Mouse (Mus musculus) intestine, postnatal 0 days (tissue): ENCODE results near the gene Bdh2. TPM values are rescaled to one million over a fixed set of nuclear protein-coding genes. Genes with fewer than 3 reads are reported as not detected.

ENCODE experiments used
- ATAC-seq: fragments of 200-750 bp; cut with Nextera tagmentation; 2 replicates; pipeline ENCODE4 v1.8.0; 2017; ENCODE audit warnings: mild to moderate bottlenecking, moderate TSS enrichment, moderate library complexity
- H3K27ac ChIP-seq: fragments of 300-500 bp; sonication (generic); 2 replicates; pipeline ENCODE4 v1.5.1; 2014; ENCODE audit warnings: mild to moderate bottlenecking, low read depth, low read length, moderate library complexity
- H3K27me3 ChIP-seq: fragments of 300-500 bp; sonication (generic); replicated peaks from 2 replicates; pipeline ENCODE4 v1.6.1; 2014; ENCODE audit warnings: low read length, mixed read lengths; ENCODE audit not compliant: control insufficient read depth, insufficient read depth
- H3K36me3 ChIP-seq: fragments of 300-500 bp; sonication (generic); 2 replicates; pipeline ENCODE4 v1.6.1; 2014; ENCODE audit warnings: mild to moderate bottlenecking, moderate library complexity; ENCODE audit not compliant: control insufficient read depth, insufficient read depth
- H3K4me1 ChIP-seq: fragments of 300-500 bp; sonication (generic); replicated peaks from 2 replicates; pipeline ENCODE4 v1.6.1; 2014; ENCODE audit warnings: antibody characterized with exemption, low read length, mixed read lengths; ENCODE audit not compliant: control insufficient read depth, insufficient read depth
- H3K4me2 ChIP-seq: fragments of 300-500 bp; sonication (generic); replicated peaks from 2 replicates; pipeline ENCODE4 v1.6.1; 2014; ENCODE audit warnings: low read depth, mild to moderate bottlenecking, moderate library complexity
- H3K4me3 ChIP-seq: fragments of 300-500 bp; sonication (generic); 2 replicates; pipeline ENCODE4 v1.5.1; 2014; ENCODE audit warnings: low read depth, low read length
- H3K9ac ChIP-seq: fragments of 300-500 bp; sonication (generic); 2 replicates; pipeline ENCODE4 v1.6.1; 2014; ENCODE audit warnings: mild to moderate bottlenecking, low read depth, low read length
- H3K9me3 ChIP-seq: fragments of 300-500 bp; sonication (generic); 2 replicates; pipeline ENCODE4 v1.6.1; 2016; ENCODE audit warnings: mixed run types; ENCODE audit not compliant: control insufficient read depth
- CTCF ChIP-seq: sonication (generic); IDR thresholded peaks from 2 replicates; pipeline ENCODE4 v1.5.1; 2016; ENCODE audit warnings: low read depth, mild to moderate bottlenecking, control low read depth, antibody characterized with exemption, moderate library complexity
- WGBS: fragments of 180-500 bp; shearing (Covaris S2); extraction: QIAGEN DNeasy Blood & Tissue Kit; methylation state at CpG from one replicate; pipeline ENCODE4 v1.1.7; 2014; 5-methylcytosine and 5-hydroxymethylcytosine counted together
- polyA plus RNA-seq: library from polyadenylated mRNA; unstranded; fragments of >200 nt; fragmentation: Nextera tagmentation; extraction: Ambion mirVana; gene quantifications from 2 replicates; pipeline ENCODE4 v1.2.1, GENCODE M21; 2015

Gene Bdh2
- polyA plus RNA-seq, 1 experiment from 2014 or later, result 8.0 TPM

GRCm38 (mm10) chr3:135273047-135273446 is 8.0 kb upstream of the Bdh2 start:
- Histone ChIP-seq H3K9me3 (no peaks in the 10 kb centered on the region), H3K9ac (no peak overlapping the region), H3K27me3 (no peaks in the 10 kb centered on the region), H3K4me1 (no peaks in the 10 kb centered on the region), H3K4me2 (no peak overlapping the region), H3K4me3 (no peak overlapping the region), H3K36me3 (peaks cover 39% of the 10 kb centered on the region), H3K27ac (no peak overlapping the region)
- no peak for ATAC-seq
- TF ChIP-seq CTCF, result no peak
- WGBS, result 89% methylated on average over 13 of the region's 13 CpGs

- Histone ChIP-seq H3K4me3 (no peak overlapping the region), H3K9me3 (no peaks in the 10 kb centered on the region), H3K4me2 (no peak overlapping the region), H3K27ac (no peak overlapping the region), H3K9ac (no peak overlapping the region), H3K27me3 (no peaks in the 10 kb centered on the region), H3K4me1 (no peaks in the 10 kb centered on the region), H3K36me3 (no peaks in the 10 kb centered on the region)
- WGBS, result 66% methylated on average over 4 of the region's 4 CpGs
- no peak for ATAC-seq
- no peak for TF ChIP-seq CTCF
Observed at GRCm38 (mm10) chr3:135280160-135280559, 861 bp upstream of the Bdh2 start.

GRCm38 (mm10) chr3:135281701-135282100 is 680 bp downstream of the Bdh2 start:
- Histone ChIP-seq H3K4me2 (no peak overlapping the region), H3K27ac (no peak overlapping the region), H3K9ac (no peak overlapping the region), H3K4me3 (no peak overlapping the region), H3K36me3 (no peaks in the 10 kb centered on the region), H3K4me1 (no peaks in the 10 kb centered on the region), H3K27me3 (no peaks in the 10 kb centered on the region), H3K9me3 (no peaks in the 10 kb centered on the region)
- 68% methylated on average over 8 of the region's 8 CpGs for WGBS
- TF ChIP-seq CTCF, result no peak
- ATAC-seq, result no peak

GRCm38 (mm10) chr3:135285256-135285655 is 4.2 kb downstream of the Bdh2 start:
- WGBS, result 91% methylated on average over 11 of the region's 11 CpGs
- H3K27me3 ChIP-seq, result no peaks in the 10 kb centered on the region
- H3K9me3 ChIP-seq, result no peaks in the 10 kb centered on the region
- H3K9ac ChIP-seq, result no peak overlapping the region
- ATAC-seq, result no peak
- H3K4me2 ChIP-seq, result no peak overlapping the region
- no peak overlapping the region for H3K4me3 ChIP-seq
- no peaks in the 10 kb centered on the region for H3K36me3 ChIP-seq
- no peaks in the 10 kb centered on the region for H3K4me1 ChIP-seq
- no peak overlapping the region for H3K27ac ChIP-seq
- no peak for TF ChIP-seq CTCF

GRCm38 (mm10) chr3:135285807-135286206 is 4.8 kb downstream of the Bdh2 start:
- WGBS, result 64% methylated on average over 3 of the region's 3 CpGs
- ATAC-seq, result no peak
- H3K36me3 ChIP-seq, result no peaks in the 10 kb centered on the region

GRCm38 (mm10) chr3:135288138-135288750 is 7.2 kb downstream of the Bdh2 start:
- H3K4me3 ChIP-seq, result no peak overlapping the region
- H3K4me2 ChIP-seq, result peak overlapping the region; percentile 41
- TF ChIP-seq CTCF, result no peak
- no peaks in the 10 kb centered on the region for H3K9me3 ChIP-seq
- peak overlapping the region; percentile 68 for H3K27ac ChIP-seq
- peak; percentile 73 for ATAC-seq
- no peaks in the 10 kb centered on the region for H3K4me1 ChIP-seq
- H3K9ac ChIP-seq, result no peak overlapping the region
- WGBS, result 39% methylated on average over 8 of the region's 8 CpGs
- no peaks in the 10 kb centered on the region for H3K27me3 ChIP-seq
- H3K36me3 ChIP-seq, result no peaks in the 10 kb centered on the region

More at GRCm38 (mm10) chr3:135285807-135286206, 4.8 kb downstream of the Bdh2 start:
- Histone ChIP-seq H3K4me1 (no peaks in the 10 kb centered on the region), H3K4me2 (no peak overlapping the region), H3K27ac (no peak overlapping the region), H3K4me3 (no peak overlapping the region), H3K9ac (no peak overlapping the region), H3K27me3 (no peaks in the 10 kb centered on the region), H3K9me3 (no peaks in the 10 kb centered on the region)
- TF ChIP-seq CTCF, result no peak
